Comparison of ENCODE assay signal across 23 mouse cellular contexts in genomic region chr10:41245028-41245427, GRCm38 (mm10). TPM values are rescaled to one million over a fixed set of nuclear protein-coding genes. Genes with fewer than 3 reads are reported as not detected.
A peak's percentile ranks its signal among the peaks of the same experiment; 100 is the strongest.
DNase-seq lines count a peak whose midpoint lies in the region; ATAC-seq and TF ChIP-seq lines count a peak whose summit lies in the region.
"Had no signal": no experiment of that assay in that cellular context is flagged by ENCODE, and none has a peak within 500 bp of the region (broad histone marks: within the 10 kb centered on the region; RNA-seq: fewer than 3 reads in every experiment).

No protein-coding gene starts in this region.

- H3K9ac ChIP-seq in hindbrain, embryonic 13.5 days = no peak overlapping the region
- H3K9ac ChIP-seq in midbrain, embryonic 13.5 days (replicated peaks) = no peak overlapping the region
- H3K9ac ChIP-seq in midbrain, embryonic 14.5 days (replicated peaks; ENCODE audit: low read length) = no peak overlapping the region
- no peak overlapping the region for H3K9ac ChIP-seq in embryonic facial prominence, embryonic 12.5 days
- H3K9ac ChIP-seq: embryonic facial prominence, embryonic 15.5 days; forebrain, postnatal 0 days had no signal

- no peak for DNase-seq in hindbrain, embryonic 10.5 days (ENCODE audit: low spot score)
- no peak for DNase-seq in midbrain, embryonic 14.5 days
- no peak for DNase-seq in thymus, adult 2 months
- DNase-seq: adrenal gland, postnatal 14 days; cerebellum, adult 11 months; forebrain, postnatal 0 days; heart, adult 11 months; heart, postnatal 36 days; kidney, adult 11 months; kidney, postnatal 10 days; right cerebral cortex, postnatal 4 days; thymus, postnatal 14 days had no signal

- no peak for ATAC-seq in hindbrain, embryonic 13.5 days (ENCODE audit: low FRiP score)
- ATAC-seq in midbrain, embryonic 13.5 days = peak; percentile 55
- no peak for ATAC-seq in midbrain, embryonic 14.5 days (ENCODE audit: low FRiP score, low TSS enrichment)
- peak; percentile 41; the same call in 1 of the 2 replicates for ATAC-seq in embryonic facial prominence, embryonic 12.5 days (ENCODE audit: insufficient number of reproducible peaks, insufficient read depth, low FRiP score, low TSS enrichment)
- ATAC-seq: forebrain, postnatal 0 days; lung, postnatal 0 days had no signal

- H3K4me2 ChIP-seq in hindbrain, embryonic 13.5 days = no peak overlapping the region
- H3K4me2 ChIP-seq in midbrain, embryonic 13.5 days (replicated peaks) = no peak overlapping the region
- no peak overlapping the region for H3K4me2 ChIP-seq in midbrain, embryonic 14.5 days (ENCODE audit: low read length)
- no peak overlapping the region for H3K4me2 ChIP-seq in embryonic facial prominence, embryonic 12.5 days (replicated peaks)
- H3K4me2 ChIP-seq: embryonic facial prominence, embryonic 15.5 days had no signal

- no peaks in the 10 kb centered on the region for H3K9me3 ChIP-seq in hindbrain, embryonic 10.5 days
- no peaks in the 10 kb centered on the region for H3K9me3 ChIP-seq in hindbrain, embryonic 13.5 days
- no peaks in the 10 kb centered on the region for H3K9me3 ChIP-seq in midbrain, embryonic 13.5 days
- H3K9me3 ChIP-seq in midbrain, embryonic 14.5 days (ENCODE audit: control insufficient read depth, low read length) = no peaks in the 10 kb centered on the region
- no peaks in the 10 kb centered on the region for H3K9me3 ChIP-seq in embryonic facial prominence, embryonic 12.5 days
- H3K9me3 ChIP-seq: embryonic facial prominence, embryonic 15.5 days; forebrain, embryonic 10.5 days; G1E had no signal

- H3K36me3 ChIP-seq in hindbrain, embryonic 10.5 days = no peaks in the 10 kb centered on the region
- peaks cover 30% of the 10 kb centered on the region; the same call in 1 of the 2 replicates for H3K36me3 ChIP-seq in hindbrain, embryonic 13.5 days
- peaks cover 2% of the 10 kb centered on the region; the same call in 1 of the 2 replicates for H3K36me3 ChIP-seq in midbrain, embryonic 13.5 days
- peaks cover 9% of the 10 kb centered on the region; the same call in 1 of the 2 replicates for H3K36me3 ChIP-seq in midbrain, embryonic 14.5 days (ENCODE audit: control insufficient read depth, insufficient read depth, low read length)
- H3K36me3 ChIP-seq in embryonic facial prominence, embryonic 12.5 days = no peaks in the 10 kb centered on the region
- H3K36me3 ChIP-seq in thymus, adult 2 months (ENCODE audit: control insufficient read depth, insufficient read depth, low read length) = peaks cover 10% of the 10 kb centered on the region
- H3K36me3 ChIP-seq: forebrain, embryonic 10.5 days had no signal

- H3K4me3 ChIP-seq in hindbrain, embryonic 10.5 days = no peak overlapping the region
- no peak overlapping the region for H3K4me3 ChIP-seq in hindbrain, embryonic 13.5 days
- no peak overlapping the region for H3K4me3 ChIP-seq in midbrain, embryonic 13.5 days (replicated peaks)
- H3K4me3 ChIP-seq in midbrain, embryonic 14.5 days (replicated peaks; ENCODE audit: low read depth, low read length) = no peak overlapping the region
- no peak overlapping the region for H3K4me3 ChIP-seq in embryonic facial prominence, embryonic 12.5 days
- no peak overlapping the region for H3K4me3 ChIP-seq in olfactory bulb, adult 2 months (ENCODE audit: insufficient read depth, low read depth, low read length)
- no peak overlapping the region for H3K4me3 ChIP-seq in thymus, adult 2 months (ENCODE audit: control insufficient read depth, insufficient read depth, low read length)
- H3K4me3 ChIP-seq: embryonic facial prominence, embryonic 15.5 days; forebrain, embryonic 10.5 days had no signal

- 88% methylated on average over 6 of the region's 6 CpGs for WGBS in hindbrain, embryonic 10.5 days
- WGBS in hindbrain, embryonic 13.5 days = 86% methylated on average over 6 of the region's 6 CpGs
- WGBS in midbrain, embryonic 13.5 days = 87% methylated on average over 6 of the region's 6 CpGs
- WGBS in midbrain, embryonic 14.5 days = 91% methylated on average over 6 of the region's 6 CpGs
- 91% methylated on average over 6 of the region's 6 CpGs for WGBS in embryonic facial prominence, embryonic 12.5 days
- 51% methylated on average over 6 of the region's 6 CpGs for WGBS in olfactory bulb, adult 2 months
- 69% methylated on average over 6 of the region's 6 CpGs for WGBS in thymus, adult 2 months

- H3K4me1 ChIP-seq in hindbrain, embryonic 10.5 days (replicated peaks) = peaks cover 14% of the 10 kb centered on the region
- peaks cover 13% of the 10 kb centered on the region for H3K4me1 ChIP-seq in hindbrain, embryonic 13.5 days (replicated peaks)
- peaks cover 10% of the 10 kb centered on the region; the same call in 1 of the 2 replicates for H3K4me1 ChIP-seq in midbrain, embryonic 13.5 days (replicated peaks)
- no peaks in the 10 kb centered on the region for H3K4me1 ChIP-seq in midbrain, embryonic 14.5 days (ENCODE audit: control insufficient read depth, insufficient read depth, low read length)
- peaks cover 2% of the 10 kb centered on the region for H3K4me1 ChIP-seq in embryonic facial prominence, embryonic 12.5 days
- peaks cover 14% of the 10 kb centered on the region for H3K4me1 ChIP-seq in olfactory bulb, adult 2 months (ENCODE audit: control insufficient read depth, insufficient read depth, low read length)
- no peaks in the 10 kb centered on the region for H3K4me1 ChIP-seq in thymus, adult 2 months (replicated peaks; ENCODE audit: control insufficient read depth, insufficient read depth, low read length)
- H3K4me1 ChIP-seq: embryonic facial prominence, embryonic 15.5 days had no signal

- TF ChIP-seq CTCF in olfactory bulb, adult 2 months (IDR thresholded peaks at IDR 0.05; ENCODE audit: insufficient read depth, low read depth, low read length) = no peak
- no peak for TF ChIP-seq CTCF in thymus, adult 2 months (IDR thresholded peaks at IDR 0.05; ENCODE audit: borderline replicate concordance, control insufficient read depth, extremely low read depth, insufficient read depth, low read length, poor library complexity)

- H3K27me3 ChIP-seq in hindbrain, embryonic 10.5 days (ENCODE audit: insufficient read depth, poor library complexity, severe bottlenecking) = no peaks in the 10 kb centered on the region
- H3K27me3 ChIP-seq in hindbrain, embryonic 13.5 days = no peaks in the 10 kb centered on the region
- no peaks in the 10 kb centered on the region for H3K27me3 ChIP-seq in midbrain, embryonic 13.5 days
- no peaks in the 10 kb centered on the region for H3K27me3 ChIP-seq in midbrain, embryonic 14.5 days (ENCODE audit: control insufficient read depth, insufficient read depth, low read length)
- no peaks in the 10 kb centered on the region for H3K27me3 ChIP-seq in embryonic facial prominence, embryonic 12.5 days
- H3K27me3 ChIP-seq in thymus, adult 2 months (ENCODE audit: control insufficient read depth, insufficient read depth, low read length) = no peaks in the 10 kb centered on the region
- H3K27me3 ChIP-seq: embryonic facial prominence, embryonic 15.5 days had no signal

- TF ChIP-seq POLR2A in olfactory bulb, adult 2 months (IDR thresholded peaks at IDR 0.05; ENCODE audit: insufficient read depth, low read depth, low read length) = no peak
- TF ChIP-seq POLR2A in thymus, adult 2 months (IDR thresholded peaks at IDR 0.05; ENCODE audit: control insufficient read depth, extremely low read depth, insufficient read depth, low read length, poor library complexity) = no peak

- H3K27ac ChIP-seq in hindbrain, embryonic 10.5 days = peak overlapping the region; percentile 1
- no peak overlapping the region for H3K27ac ChIP-seq in hindbrain, embryonic 13.5 days
- no peak overlapping the region for H3K27ac ChIP-seq in midbrain, embryonic 13.5 days
- H3K27ac ChIP-seq in midbrain, embryonic 14.5 days (replicated peaks; ENCODE audit: low read depth, low read length) = no peak overlapping the region
- H3K27ac ChIP-seq in embryonic facial prominence, embryonic 12.5 days = no peak overlapping the region
- H3K27ac ChIP-seq in olfactory bulb, adult 2 months (ENCODE audit: insufficient read depth, low read depth, low read length) = 0 out of 2 replicates have a peak overlapping the region, but pooled peaks have one; percentile 5
- no peak overlapping the region for H3K27ac ChIP-seq in thymus, adult 2 months (ENCODE audit: control insufficient read depth, insufficient read depth, low read length)
- H3K27ac ChIP-seq: embryonic facial prominence, embryonic 15.5 days; forebrain, embryonic 10.5 days had no signal

RNA-seq across cellular contexts. Expression of gene Fig4, which starts 58.0 kb away (rescaled TPM):
- 18.8 and 19.6 TPM in 2 replicates for polyA plus RNA-seq in hindbrain, embryonic 10.5 days (2016; fragmentation: Nextera tagmentation; extraction: Ambion mirVana)
- 28.0 and 29.1 TPM in 2 replicates for polyA plus RNA-seq in hindbrain, embryonic 13.5 days (2015; fragmentation: Nextera tagmentation; extraction: Ambion mirVana)
- polyA plus RNA-seq in midbrain, embryonic 13.5 days (2015; fragmentation: Nextera tagmentation; extraction: Ambion mirVana) = 25.9 and 27.9 TPM in 2 replicates
- polyA plus RNA-seq in midbrain, embryonic 14.5 days (2014; fragmentation: Nextera tagmentation; extraction: Ambion mirVana) = 26.9 and 33.9 TPM in 2 replicates
- 13.3 and 15.2 TPM in 2 replicates for polyA plus RNA-seq in embryonic facial prominence, embryonic 12.5 days (2016; fragmentation: Nextera tagmentation; extraction: Ambion mirVana)
- polyA plus RNA-seq in olfactory bulb, adult 2 months (2012; ENCODE audit: insufficient read depth, insufficient read length, low replicate concordance, missing spikeins) = not detected in 2 replicates
- polyA plus RNA-seq in thymus, adult 2 months (2012; rRNA removed) = 17.0 and 17.1 TPM in 2 replicates

RNA-seq across cellular contexts. Expression of gene Ak9, which starts 58.8 kb away (rescaled TPM):
- 0.16 and 0.34 TPM in 2 replicates for polyA plus RNA-seq in hindbrain, embryonic 10.5 days (2016; fragmentation: Nextera tagmentation; extraction: Ambion mirVana)
- 0.25 and 0.26 TPM in 2 replicates for polyA plus RNA-seq in hindbrain, embryonic 13.5 days (2015; fragmentation: Nextera tagmentation; extraction: Ambion mirVana)
- polyA plus RNA-seq in midbrain, embryonic 13.5 days (2015; fragmentation: Nextera tagmentation; extraction: Ambion mirVana) = 0.10 and 0.17 TPM in 2 replicates
- polyA plus RNA-seq in midbrain, embryonic 14.5 days (2014; fragmentation: Nextera tagmentation; extraction: Ambion mirVana) = 0.08 and 0.12 TPM in 2 replicates
- polyA plus RNA-seq in embryonic facial prominence, embryonic 12.5 days (2016; fragmentation: Nextera tagmentation; extraction: Ambion mirVana) = 0.04 TPM in 1 of 2 replicates, not detected in the other
- not detected in 2 replicates for polyA plus RNA-seq in olfactory bulb, adult 2 months (2012; ENCODE audit: insufficient read depth, insufficient read length, low replicate concordance, missing spikeins)
- 0.04 TPM in 1 of 2 replicates, not detected in the other for polyA plus RNA-seq in thymus, adult 2 months (2012; rRNA removed)
- polyA plus RNA-seq: G1E; liver, embryonic 16.5 days; neural tube, embryonic 11.5 days; stomach, embryonic 16.5 days had no signal

Comparison
In these comparisons a context has a peak if more than half of its experiments do, and no peak if none do; other contexts are left out.
1. H3K27ac ChIP-seq: peak in hindbrain, embryonic 10.5 days (single experiment) and olfactory bulb, adult 2 months (single experiment); none in hindbrain, embryonic 13.5 days (single experiment), midbrain, embryonic 13.5 days (single experiment), midbrain, embryonic 14.5 days (single experiment), embryonic facial prominence, embryonic 12.5 days (single experiment) and thymus, adult 2 months (single experiment).
2. ATAC-seq: peak in midbrain, embryonic 13.5 days (single experiment) and embryonic facial prominence, embryonic 12.5 days (single experiment); none in hindbrain, embryonic 13.5 days (single experiment) and midbrain, embryonic 14.5 days (single experiment).
3. RNA of gene Fig4, which starts 58.0 kb away (polyA plus RNA-seq): 26.9 to 33.9 TPM in midbrain, embryonic 14.5 days, 28.0 to 29.1 TPM in hindbrain, embryonic 13.5 days, 25.9 to 27.9 TPM in midbrain, embryonic 13.5 days, 18.8 to 19.6 TPM in hindbrain, embryonic 10.5 days, 17.0 to 17.1 TPM in thymus, adult 2 months and 13.3 to 15.2 TPM in embryonic facial prominence, embryonic 12.5 days; not detected in olfactory bulb, adult 2 months; every median in the first group is over 10 times any median in the second.